Mouse (Mus musculus): ENCODE measurements around the gene Slc51a.

DNA sequence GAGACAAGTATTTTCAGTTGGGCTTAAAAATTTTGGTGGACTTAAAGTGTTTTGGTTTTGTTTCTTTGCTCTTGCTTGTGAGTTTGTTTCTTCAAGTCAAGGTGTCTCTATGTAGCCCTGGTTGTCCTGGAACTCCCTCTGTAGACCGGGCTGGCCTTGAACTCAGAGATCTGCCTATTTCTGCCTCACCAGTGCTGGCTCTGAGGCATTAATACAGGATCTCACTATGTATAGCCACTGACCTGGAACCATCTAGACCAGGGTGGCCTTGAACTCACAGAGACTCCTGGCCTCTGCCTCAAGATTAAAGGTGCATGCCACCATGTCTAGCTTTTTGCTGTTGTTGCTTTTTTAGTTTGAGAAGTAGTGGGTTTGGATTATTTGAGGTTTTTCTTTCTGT lies 55.8 kb downstream of the Slc51a start:
- TF ChIP-seq CTCF (IDR thresholded peaks at IDR 0.05; ENCODE audit: borderline replicate concordance, extremely low read depth, insufficient read depth, insufficient read length), result no peak
- TF ChIP-seq POLR2A (IDR thresholded peaks at IDR 0.05; ENCODE audit: borderline replicate concordance, extremely low read depth, insufficient read depth, insufficient read length, poor library complexity, severe bottlenecking), result no peak
